Mouse (Mus musculus): ENCODE results near the gene Tbx5.

Gene Tbx5

GRCm38 (mm10) chr5:119832479-119832796 is at the start of gene Tbx5:
Tbx5 (plus strand) TSS chr5:119832668.
- in situ Hi-C loops (cut with MboI, MseI) = no loop called here

- in situ Hi-C loops (cut with MboI, MseI) = no loop called here
Observed at GRCm38 (mm10) chr5:119785959-119786358, 46.5 kb upstream of the Tbx5 start.

DNA sequence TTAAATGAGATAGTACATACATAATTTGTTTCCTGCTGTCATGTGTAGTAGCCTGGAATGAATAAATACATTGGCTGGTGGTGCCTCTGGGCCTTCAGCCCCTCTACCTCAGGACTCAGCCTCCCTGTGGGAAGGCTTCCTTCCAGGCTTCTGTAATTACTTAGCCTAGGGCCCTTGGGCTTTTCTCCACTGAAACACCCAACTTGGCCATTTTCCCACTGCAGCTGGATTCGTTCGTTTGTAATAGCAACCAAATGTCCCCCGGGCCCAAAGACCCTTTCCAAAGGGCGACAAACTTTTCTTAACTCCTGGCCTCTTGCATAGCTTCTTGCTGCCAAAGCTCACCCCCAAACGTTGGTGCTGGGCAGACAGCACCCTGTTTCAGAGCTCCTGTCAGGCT is 40.8 kb upstream of the Tbx5 start:
- in situ Hi-C loops (cut with MboI, MseI) = no loop called here

- in situ Hi-C loops (cut with MboI, MseI) = no loop called here
Observed at GRCm38 (mm10) chr5:119793972-119794371, 38.5 kb upstream of the Tbx5 start.

- in situ Hi-C loops (cut with MboI, MseI) = no loop called here
Observed at GRCm38 (mm10) chr5:119795376-119795775, 37.1 kb upstream of the Tbx5 start.

- in situ Hi-C loops (cut with MboI, MseI) = no loop called here
Observed at GRCm38 (mm10) chr5:119795777-119796176, 36.7 kb upstream of the Tbx5 start.

GRCm38 (mm10) chr5:119796443-119797160 is 35.9 kb upstream of the Tbx5 start:
- in situ Hi-C loops (cut with MboI, MseI) = no loop called here

DNA sequence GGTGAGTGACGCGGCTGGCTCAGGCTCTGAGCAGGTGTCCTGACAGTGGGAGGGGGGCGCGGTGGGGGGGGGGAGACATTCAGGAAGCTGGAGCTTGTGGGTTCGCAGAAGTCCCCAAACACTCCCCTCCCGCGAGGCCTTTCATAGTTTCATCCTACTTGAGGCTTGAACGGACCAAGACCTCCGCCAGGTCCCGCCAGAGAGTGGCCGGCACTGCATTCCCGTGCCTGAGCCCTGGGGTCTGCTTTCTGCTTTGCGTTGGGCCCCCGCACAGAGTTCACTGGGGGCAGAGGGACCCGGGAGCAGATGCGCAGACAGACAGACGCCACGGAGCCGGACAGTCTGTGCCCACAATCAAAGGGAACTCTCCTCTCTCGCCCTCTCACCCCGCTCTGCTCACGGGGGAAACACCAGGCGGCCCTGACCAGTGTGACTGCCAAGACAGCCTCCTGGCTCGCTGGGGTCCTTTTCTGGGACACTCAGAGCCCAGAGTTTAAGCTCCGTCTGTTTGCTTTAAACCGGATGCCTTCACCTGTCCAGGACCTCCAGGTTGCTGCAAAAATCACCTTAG is 34.8 kb upstream of the Tbx5 start:
- in situ Hi-C loops (cut with MboI, MseI) = no loop called here

DNA sequence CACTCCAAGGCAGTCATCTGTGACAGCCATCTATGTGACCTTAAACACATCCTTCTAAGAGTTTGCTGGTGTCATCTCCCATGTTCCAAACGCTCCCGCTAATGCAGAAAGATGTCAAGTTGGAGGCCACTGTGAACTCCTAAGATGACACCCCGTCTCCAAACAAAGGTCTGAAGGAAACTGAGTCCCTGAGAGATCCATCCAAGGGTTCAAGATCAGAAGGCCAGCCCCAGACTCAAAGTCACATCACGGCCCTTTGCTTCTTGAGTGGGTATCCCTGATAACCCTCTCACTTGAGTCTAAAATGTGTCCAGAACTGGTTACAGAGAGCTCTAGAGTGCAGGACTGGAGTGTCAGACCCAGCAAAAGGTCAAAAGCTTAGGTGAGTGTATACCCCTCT is 34.2 kb upstream of the Tbx5 start:
- in situ Hi-C loops (cut with MboI, MseI) = no loop called here

DNA sequence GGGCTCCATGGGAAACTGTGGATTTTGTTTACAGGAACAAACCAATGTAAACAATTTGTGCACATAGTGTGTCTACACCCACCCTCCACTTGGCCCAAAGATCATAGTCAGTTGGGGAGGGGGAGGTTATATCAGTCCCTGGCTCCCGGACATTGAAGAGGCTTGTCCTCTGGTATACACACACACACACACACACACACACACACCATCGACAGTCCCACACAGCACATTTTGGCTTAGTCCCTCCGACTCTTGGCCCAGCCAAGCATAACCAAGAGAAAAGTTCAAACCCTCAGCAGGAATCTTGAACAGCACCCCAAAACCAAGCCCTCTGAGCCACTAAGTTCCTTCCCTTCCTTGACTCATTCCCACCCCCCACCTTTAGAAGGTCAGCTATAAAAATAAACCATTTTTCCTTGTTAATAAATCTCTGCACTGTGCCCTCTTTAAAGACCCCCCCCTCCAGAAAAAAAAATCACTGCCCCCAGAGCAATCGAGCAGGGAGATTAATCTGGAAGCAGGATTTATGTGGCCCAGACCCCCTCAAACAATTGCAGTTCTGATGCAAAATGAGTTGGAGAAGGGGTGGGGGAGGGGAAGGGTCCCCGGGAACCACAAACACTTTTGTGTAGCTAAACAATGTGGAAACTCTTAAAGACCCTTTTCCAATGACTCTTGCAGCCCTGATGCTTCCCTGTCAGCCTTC is 33.6 kb upstream of the Tbx5 start:
- in situ Hi-C loops (cut with MboI, MseI) = no loop called here

DNA sequence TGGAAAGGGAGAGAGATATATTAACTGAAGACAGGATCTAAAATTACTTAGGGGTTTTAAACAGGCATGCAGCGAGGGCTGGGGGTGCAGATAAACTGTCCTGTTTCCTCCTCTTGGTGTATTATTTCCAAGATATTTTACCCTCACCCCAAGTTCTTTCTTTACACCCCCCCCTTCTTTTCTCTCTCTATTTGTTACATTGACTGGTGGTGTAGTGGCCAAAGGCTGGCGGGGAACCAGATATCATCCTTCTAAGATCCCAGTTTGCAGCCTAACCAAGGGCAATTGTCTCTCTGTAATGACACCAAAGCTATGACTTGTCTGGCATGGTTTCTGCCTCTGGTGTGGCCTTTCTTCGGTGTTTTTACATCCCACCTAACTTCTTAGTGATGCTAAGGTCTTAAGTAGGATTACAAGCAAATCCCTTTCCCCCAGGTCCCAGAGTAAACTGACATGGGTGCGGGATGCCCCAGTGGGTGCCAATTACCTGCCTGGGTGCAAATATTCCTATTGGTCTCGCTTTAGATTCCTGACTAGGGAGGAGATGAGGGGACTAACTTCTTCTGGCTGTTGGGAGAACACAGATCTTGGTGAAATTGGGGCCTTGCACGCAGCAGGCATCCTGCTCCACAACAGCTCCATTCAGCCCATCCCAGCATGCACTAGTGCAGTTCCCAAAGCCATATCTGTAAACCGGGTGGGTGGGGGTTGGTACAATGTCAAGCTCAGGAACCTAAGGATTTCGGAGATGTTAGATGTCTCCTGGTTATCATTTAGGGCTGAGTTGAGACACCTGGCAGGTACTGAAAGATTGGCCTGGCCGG is 32.8 kb upstream of the Tbx5 start:
- in situ Hi-C loops (cut with MboI, MseI) = no loop called here

DNA sequence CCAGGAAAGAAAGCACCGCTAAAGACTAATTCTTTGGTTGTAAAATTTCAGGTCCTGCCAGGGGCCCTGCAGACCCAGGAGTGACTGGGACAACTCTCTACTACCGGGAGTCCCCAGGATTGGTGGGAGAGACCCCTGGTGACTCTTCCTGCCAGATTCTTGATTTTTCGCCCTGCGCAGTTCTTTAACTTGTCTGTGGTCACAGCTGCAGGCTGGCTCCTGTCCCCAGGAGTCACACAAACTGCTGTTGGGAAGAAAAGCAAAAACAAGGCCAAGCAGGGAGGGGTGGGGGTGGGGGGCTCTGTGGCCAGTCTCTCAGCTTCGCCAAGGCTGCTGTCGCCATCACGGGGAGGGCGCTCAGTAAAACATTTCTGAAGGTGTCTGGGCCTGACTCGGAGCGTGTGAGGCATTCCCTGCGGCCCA is 32.2 kb upstream of the Tbx5 start:
- in situ Hi-C loops (cut with MboI, MseI) = no loop called here

- in situ Hi-C loops (cut with MboI, MseI) = no loop called here
Observed at GRCm38 (mm10) chr5:119802617-119803410, 29.7 kb upstream of the Tbx5 start.

DNA sequence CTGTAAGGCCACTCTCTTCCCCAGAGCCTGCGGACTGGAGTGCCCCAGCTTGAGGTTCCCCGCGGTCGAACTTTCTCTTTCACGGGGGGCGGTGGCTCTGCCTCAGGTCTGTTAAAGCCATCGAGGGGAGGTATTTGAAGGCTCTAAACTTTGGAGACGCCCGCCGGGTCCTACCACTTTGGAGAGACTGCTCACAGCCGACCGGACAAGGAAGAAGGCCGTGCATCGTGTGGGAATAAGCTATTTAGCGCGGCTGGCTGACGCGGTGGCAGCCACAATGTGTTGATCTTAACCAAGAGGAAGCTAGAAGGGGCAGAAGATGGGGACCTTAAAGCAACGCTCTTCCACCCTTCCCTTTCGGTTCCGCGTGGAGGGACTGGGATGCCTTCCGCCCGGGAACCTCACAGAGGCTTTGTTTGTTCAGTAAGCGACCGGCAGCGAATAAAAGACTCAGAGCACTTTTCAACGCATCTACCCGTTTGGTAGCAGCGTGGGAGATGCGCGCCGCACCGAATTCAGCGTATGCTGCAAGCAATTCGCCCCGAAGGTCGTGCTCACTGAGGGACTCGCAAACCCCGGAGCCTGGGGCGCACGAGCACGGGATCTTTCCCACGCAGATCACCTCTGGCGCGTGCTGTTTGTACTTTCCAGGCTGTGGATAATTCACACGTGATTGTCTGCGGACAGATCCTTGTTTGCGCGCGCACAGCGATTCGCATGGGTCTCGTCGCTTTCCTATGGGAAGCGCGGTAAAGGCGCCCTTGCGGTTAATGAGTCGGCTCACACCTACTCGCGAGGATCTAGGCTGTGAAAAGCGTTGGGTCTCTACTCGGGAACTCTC is 28.8 kb upstream of the Tbx5 start:
- in situ Hi-C loops (cut with MboI, MseI) = no loop called here

- in situ Hi-C loops (cut with MboI, MseI) = no loop called here
Observed at GRCm38 (mm10) chr5:119804301-119805039, 28.0 kb upstream of the Tbx5 start.

DNA sequence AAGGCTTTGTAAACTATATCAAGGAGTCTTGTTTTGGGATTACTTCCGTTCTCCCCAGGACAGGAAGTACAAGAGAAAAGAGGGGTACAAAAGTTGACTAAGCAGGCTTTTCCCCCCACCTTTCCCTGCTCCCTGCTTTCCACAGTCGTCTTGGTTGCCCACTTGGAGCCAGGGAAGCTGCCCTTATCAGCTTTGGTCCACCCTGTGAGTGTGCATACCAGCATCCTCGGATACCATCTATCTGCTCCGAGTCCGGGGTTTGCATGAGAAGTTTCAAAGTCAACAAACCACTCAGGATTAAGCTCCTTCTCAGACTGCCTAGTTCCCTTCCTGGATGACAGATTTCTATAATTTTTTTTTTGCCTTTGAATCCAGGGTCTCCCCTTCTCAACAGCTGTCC is 26.8 kb upstream of the Tbx5 start:
- in situ Hi-C loops (cut with MboI, MseI) = no loop called here

DNA sequence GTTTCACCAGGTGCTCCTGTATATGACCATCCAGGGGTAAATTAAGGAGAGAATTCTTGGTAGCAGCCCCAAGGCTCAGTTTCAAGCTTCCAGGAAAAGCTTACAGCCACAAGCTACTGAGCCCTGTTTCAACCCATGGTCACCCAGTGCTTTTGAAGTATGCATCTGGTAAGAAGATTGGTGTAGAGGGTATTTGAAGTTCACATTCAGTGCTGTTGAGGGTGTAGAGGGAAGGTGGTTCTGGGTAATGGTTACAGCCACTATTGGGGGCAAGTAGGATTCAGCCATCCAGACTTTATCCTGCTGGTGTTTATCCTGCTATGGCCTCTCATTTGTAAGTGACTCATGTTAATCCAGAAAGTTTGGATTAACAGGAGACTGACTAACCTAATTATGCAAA is 26.0 kb upstream of the Tbx5 start:
- in situ Hi-C loops (cut with MboI, MseI) = no loop called here

DNA sequence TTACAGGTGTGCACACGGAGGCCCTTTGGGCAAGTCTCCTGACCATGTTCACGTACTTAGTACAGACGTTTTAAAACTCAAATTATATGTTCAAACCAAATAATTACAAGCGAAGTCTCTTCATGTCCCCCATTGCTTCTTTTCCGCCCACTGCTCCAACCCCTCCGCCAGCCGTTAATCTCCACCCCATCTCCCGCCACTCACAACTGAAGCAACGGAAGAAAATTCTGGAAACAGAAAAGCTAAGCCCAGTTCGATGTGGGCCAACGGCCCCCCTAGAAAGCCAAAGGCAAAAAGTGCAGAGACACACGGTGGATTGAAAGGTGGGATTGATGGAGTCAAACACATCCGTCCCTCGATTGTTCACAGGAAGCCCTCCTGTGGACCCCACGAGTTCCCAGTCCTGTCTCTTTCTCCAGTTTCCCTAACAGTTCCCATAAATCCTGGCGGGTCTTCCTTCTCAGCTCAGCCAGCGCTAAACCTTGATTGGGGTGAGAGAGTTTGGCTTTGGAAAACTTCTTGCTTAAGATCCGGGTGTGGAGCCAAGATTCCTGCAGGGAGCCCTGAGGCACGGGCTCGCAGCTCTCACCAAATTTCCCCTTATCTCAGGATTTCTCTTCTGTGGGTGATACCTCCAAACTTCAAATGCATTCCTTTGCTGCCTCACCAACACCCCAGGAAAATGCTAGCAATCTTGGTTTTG is 24.8 kb upstream of the Tbx5 start:
- in situ Hi-C loops (cut with MboI, MseI) = no loop called here

GRCm38 (mm10) chr5:119808713-119809112 is 23.8 kb upstream of the Tbx5 start:
- in situ Hi-C loops (cut with MboI, MseI) = no loop called here

Data from regulatory T cell (primary cell).